Mouse (Mus musculus) erythroblast, embryonic 14.5 days (primary cell): ENCODE measurements around the gene Slc22a4.

Source experiments
- GATA1 ChIP-seq: IDR thresholded peaks from 2 replicates; pipeline ENCODE4 v1.6.1; 2012; ENCODE audit warnings: low read length, inconsistent platforms, mixed read lengths
- TAL1 ChIP-seq: IDR thresholded peaks from 3 replicates; pipeline ENCODE4 v1.6.1; 2012; ENCODE audit warnings: low read length, inconsistent platforms, mixed read lengths

DNA sequence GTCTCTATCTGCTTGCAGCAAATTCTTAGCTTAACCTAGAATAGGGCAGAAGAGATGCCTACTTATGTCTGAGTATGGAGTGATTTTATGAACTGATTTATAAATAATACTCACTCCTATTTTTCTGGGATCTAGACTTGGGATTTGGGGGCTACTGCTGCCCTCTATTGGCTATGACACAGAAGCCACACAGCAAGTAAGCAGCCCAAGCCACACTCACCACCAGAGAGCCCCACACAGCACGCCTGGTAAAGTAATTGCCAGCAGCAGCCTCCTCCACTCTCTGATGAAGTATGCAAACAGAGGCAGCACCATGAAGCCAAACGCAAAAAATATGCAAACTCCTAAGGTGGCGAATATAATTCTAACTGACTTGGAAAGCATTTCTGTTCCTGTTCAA lies 68.9 kb downstream of the Slc22a4 start:
- TF ChIP-seq GATA1 (no peak), TAL1 (no peak)
